Mouse (Mus musculus) testis, adult 2 months (tissue): ENCODE results near the gene Ttc23.

Experiments used
- CTCF ChIP-seq: fragments of 200-500 bp; IDR thresholded peaks from 2 replicates; pipeline ENCODE4 v1.5.1; 2012; ENCODE audit warnings: low read depth, mild to moderate bottlenecking, inconsistent platforms, low read length, moderate library complexity; ENCODE audit not compliant: control insufficient read depth, insufficient read depth, insufficient replicate concordance
- POLR2A ChIP-seq: fragments of 200-500 bp; IDR thresholded peaks from 2 replicates; pipeline ENCODE4 v1.6.1; 2012; ENCODE audit warnings: low read depth, mild to moderate bottlenecking, inconsistent platforms, low read length, moderate library complexity; ENCODE audit not compliant: control insufficient read depth

DNA sequence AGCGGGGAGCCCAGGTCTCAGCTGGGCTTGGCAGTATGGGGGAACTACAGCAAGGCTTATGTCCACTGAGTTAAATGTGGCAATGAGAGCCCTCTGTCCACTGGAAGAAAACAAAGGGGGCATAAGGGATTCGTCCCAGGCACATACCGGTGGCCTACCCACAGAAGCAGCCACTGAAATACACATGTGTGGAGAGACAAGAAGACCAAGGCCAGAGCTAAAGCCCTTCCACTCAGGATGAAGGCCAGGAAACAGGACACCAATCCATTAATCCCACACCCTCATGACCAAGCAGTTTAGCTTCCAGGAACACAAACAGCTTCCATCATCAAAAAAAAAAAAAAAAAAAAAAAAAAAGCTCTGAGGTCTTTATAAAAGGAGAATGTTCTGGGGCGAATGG lies 93.2 kb downstream of the Ttc23 start:
- TF ChIP-seq CTCF = no peak
- TF ChIP-seq POLR2A = no peak
